In the genomic region with DNA sequence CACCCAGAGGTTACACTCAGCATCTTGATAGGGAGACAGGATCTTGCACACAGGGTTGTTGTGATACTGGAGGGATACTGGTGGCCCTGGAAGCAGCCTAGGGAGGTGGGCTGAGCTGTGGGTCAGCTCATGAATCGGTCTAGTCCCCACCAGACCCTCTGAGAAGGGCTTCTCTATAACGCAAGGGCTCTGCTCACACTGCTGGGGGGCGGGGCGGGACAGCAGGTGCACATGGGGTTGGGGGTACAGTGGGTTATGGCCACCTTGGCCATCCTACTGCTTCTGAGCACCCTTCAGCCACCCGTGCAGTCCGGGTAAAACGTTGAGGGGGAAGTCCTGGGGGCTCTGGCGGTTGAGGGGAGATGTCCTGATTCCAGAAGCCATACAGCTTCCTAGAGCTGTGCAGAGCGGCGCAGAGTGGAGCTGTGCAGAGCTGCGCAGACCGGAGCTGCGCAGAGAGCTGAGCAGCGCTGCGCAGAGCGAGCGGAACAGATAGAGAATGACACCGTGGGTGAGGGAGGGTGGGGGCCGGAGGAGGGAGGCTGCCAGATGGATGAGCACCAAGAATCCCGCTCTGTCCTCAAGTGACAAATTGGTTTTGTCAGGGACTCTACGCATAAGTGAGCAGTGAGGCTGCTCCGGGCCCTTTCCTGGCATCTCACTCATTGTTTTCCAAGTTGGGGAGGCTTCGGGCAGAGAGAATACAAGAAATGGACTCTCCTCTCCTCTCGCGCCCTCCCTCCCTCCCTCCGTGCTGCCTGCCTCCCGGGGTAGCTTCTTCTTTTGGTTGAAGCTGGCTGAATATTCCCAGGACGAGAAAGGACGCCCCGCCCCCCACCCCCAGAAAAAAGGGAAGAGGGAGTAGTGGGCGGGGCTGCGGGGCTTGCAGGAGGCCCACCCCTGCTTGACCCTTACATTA, we compare ENCODE assay signal across 1 mouse cellular context.
TF ChIP-seq lines count a peak whose summit lies in the region.

No protein-coding gene starts in this region.

TF ChIP-seq in ES-E14, 5 proteins besides CTCF, POLR2A, EP300 and RAD21:
- TF ChIP-seq HCFC1 (IDR thresholded peaks at IDR 0.05; ENCODE audit: borderline replicate concordance, insufficient read depth, low read length) (no peak), ZC3H11A (IDR thresholded peaks at IDR 0.05; ENCODE audit: borderline replicate concordance, low read depth, low read length) (no peak), MAFK (IDR thresholded peaks at IDR 0.05; ENCODE audit: insufficient read depth, low read depth, low read length) (no peak), ZNF384 (IDR thresholded peaks at IDR 0.05; ENCODE audit: low read depth, low read length) (no peak), CHD2 (IDR thresholded peaks at IDR 0.05; ENCODE audit: low read depth, low read length) (no peak)
